Mouse (Mus musculus): ENCODE data around the gene Tgfbr2. TPM values are rescaled to one million over a fixed set of nuclear protein-coding genes. Genes with fewer than 3 reads are reported as not detected.

Gene Tgfbr2
- polyA plus RNA-seq, 1 experiment = 8.1 TPM

DNA sequence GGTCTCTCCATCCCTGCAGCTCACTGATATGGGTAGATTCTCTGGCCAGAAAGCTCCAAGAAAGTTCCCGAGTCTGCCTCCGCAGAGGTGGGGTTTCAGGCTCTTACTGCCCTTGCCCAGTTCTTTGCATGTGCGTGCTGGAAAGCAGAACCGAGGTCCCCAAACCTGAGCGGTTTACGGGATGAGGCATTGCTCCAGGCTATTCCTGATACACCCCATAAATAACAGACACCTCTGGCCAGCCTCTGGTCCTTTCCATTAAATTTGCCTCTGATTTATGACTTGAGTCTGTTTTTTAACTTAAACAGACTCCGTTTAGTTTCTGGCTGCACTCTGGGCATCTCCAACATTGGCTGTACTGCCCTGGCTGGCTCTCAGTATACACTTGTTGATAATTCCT, 26.4 kb downstream of the Tgfbr2 start:
- Histone ChIP-seq H3K27me3 (ENCODE audit: control insufficient read depth, insufficient read depth, low read length) (no peaks in the 10 kb centered on the region), H3K27ac (ENCODE audit: insufficient read depth, low read length) (no peak overlapping the region), H3K4me1 (ENCODE audit: control insufficient read depth, insufficient read depth, low read length) (no peaks in the 10 kb centered on the region), H3K4me3 (replicated peaks; ENCODE audit: insufficient read depth, low read depth, low read length) (no peak overlapping the region)
- 95% methylated on average over 7 of the region's 7 CpGs for WGBS
- no peak for TF ChIP-seq POLR2A (IDR thresholded peaks at IDR 0.05; ENCODE audit: borderline replicate concordance, insufficient read depth, low read length)
- TF ChIP-seq CTCF (IDR thresholded peaks at IDR 0.05; ENCODE audit: borderline replicate concordance, insufficient read depth, low read depth, low read length) = no peak
- DNase-seq = no peak

DNA sequence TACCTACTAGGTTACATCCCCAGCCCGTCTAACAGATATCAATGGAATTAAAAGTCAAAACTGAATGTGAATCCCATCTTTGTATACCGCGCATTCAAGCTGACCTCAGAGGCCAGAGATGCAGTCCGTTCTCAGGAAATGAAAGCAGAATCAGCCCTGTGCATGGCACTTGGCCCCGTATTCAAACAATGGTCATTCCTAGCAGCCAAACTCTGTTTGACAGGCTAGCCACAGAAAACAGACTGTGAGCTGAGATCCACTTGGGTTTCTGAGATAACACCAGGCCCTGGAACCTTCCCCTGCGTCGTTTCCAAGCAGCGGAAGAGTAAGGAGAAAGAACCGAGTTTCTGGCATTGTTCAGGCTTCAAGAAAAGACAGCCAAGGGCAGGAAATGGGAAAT, 28.9 kb downstream of the Tgfbr2 start:
- no peak for DNase-seq
- Histone ChIP-seq H3K4me1 (ENCODE audit: control insufficient read depth, insufficient read depth, low read length) (no peaks in the 10 kb centered on the region), H3K4me3 (replicated peaks; ENCODE audit: insufficient read depth, low read depth, low read length) (no peak overlapping the region), H3K27me3 (ENCODE audit: control insufficient read depth, insufficient read depth, low read length) (no peaks in the 10 kb centered on the region), H3K27ac (ENCODE audit: insufficient read depth, low read length) (no peak overlapping the region; the same call in 1 of the 2 replicates)
- 68% methylated on average over 9 of the region's 9 CpGs for WGBS
- TF ChIP-seq POLR2A (IDR thresholded peaks at IDR 0.05; ENCODE audit: borderline replicate concordance, insufficient read depth, low read length) (no peak), CTCF (IDR thresholded peaks at IDR 0.05; ENCODE audit: borderline replicate concordance, insufficient read depth, low read depth, low read length) (no peak)

DNA sequence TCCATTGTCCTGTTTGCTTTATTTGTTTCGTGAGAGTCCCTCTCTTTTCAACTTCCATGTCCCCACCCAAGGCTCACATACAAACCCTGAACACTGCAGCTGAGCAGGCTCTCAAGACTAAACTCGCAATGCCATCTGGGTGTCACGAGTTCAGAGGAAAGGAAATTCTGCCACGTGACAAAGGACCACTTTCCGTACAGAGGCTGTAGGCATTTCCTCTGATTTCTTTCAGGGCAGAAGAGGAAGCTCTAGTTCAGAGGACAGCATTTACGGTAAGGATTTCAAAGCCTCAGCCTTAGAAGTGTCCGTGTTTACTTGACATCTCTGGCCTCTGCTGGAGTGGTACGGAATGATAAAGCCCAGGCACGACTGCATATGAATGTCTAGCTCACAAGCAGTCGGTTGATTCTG, 29.9 kb downstream of the Tgfbr2 start:
- no peaks in the 10 kb centered on the region for H3K27me3 ChIP-seq (ENCODE audit: control insufficient read depth, insufficient read depth, low read length)
- whole genome bisulfite sequencing = 85% methylated on average over 10 of the region's 10 CpGs
- H3K27ac ChIP-seq (ENCODE audit: insufficient read depth, low read length) = no peak overlapping the region
- H3K4me3 ChIP-seq (replicated peaks; ENCODE audit: insufficient read depth, low read depth, low read length) = no peak overlapping the region
- TF ChIP-seq CTCF (IDR thresholded peaks at IDR 0.05; ENCODE audit: borderline replicate concordance, insufficient read depth, low read depth, low read length) (no peak), POLR2A (IDR thresholded peaks at IDR 0.05; ENCODE audit: borderline replicate concordance, insufficient read depth, low read length) (no peak)
- no peaks in the 10 kb centered on the region for H3K4me1 ChIP-seq (ENCODE audit: control insufficient read depth, insufficient read depth, low read length)
- no peak for DNase-seq

DNA sequence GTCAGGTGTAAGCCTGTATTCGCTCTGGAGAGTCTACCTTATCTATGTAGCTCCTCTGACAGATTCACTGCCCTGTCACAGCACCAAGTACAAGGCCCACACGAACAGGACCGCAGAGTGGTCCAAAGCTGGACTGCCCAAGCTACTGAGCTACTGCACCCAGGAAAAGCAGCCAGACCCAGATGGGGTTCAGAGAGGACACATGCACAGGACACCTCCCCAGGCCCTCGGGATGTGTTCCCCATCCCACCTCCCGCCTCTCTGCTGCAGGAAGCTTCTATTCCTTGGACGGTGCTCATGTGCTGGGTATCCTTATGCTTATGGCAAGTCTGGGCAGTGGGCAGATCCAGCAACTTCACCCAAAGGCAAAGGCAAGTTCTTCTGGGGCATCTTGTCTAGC, 34.7 kb downstream of the Tgfbr2 start:
- TF ChIP-seq POLR2A (IDR thresholded peaks at IDR 0.05; ENCODE audit: borderline replicate concordance, insufficient read depth, low read length) = no peak
- TF ChIP-seq CTCF (IDR thresholded peaks at IDR 0.05; ENCODE audit: borderline replicate concordance, insufficient read depth, low read depth, low read length) = no peak
- no peak overlapping the region for H3K27ac ChIP-seq (ENCODE audit: insufficient read depth, low read length)
- WGBS = 93% methylated on average over 6 of the region's 6 CpGs

DNA sequence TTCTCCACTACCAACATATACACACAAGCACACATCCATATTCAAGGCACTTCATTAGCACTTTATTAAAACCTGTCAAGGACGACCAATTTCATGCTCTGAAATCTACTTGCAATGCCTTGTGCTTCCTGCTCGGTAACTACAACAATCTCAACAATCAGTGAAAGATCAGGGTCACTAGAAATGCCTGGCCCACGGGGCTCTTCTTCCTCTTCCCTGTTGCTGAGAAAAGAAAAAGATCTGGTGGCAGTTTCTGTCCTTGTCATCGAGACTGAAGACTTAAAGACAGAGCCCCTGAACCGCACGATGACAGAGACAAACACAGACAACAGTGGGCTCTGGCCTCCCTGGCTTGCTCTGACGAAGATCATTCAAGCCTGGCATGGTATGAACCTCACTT, 35.6 kb downstream of the Tgfbr2 start:
- Histone ChIP-seq H3K27me3 (ENCODE audit: control insufficient read depth, insufficient read depth, low read length) (no peaks in the 10 kb centered on the region), H3K27ac (ENCODE audit: insufficient read depth, low read length) (no peak overlapping the region), H3K4me1 (ENCODE audit: control insufficient read depth, insufficient read depth, low read length) (no peaks in the 10 kb centered on the region), H3K4me3 (replicated peaks; ENCODE audit: insufficient read depth, low read depth, low read length) (no peak overlapping the region)
- TF ChIP-seq CTCF (IDR thresholded peaks at IDR 0.05; ENCODE audit: borderline replicate concordance, insufficient read depth, low read depth, low read length) (no peak), POLR2A (IDR thresholded peaks at IDR 0.05; ENCODE audit: borderline replicate concordance, insufficient read depth, low read length) (no peak)
- 84% methylated on average over 7 of the region's 7 CpGs for WGBS
- DNase-seq = no peak

More for the DNA sequence above, 34.7 kb downstream of the Tgfbr2 start:
- H3K4me3 ChIP-seq (replicated peaks; ENCODE audit: insufficient read depth, low read depth, low read length) = no peak overlapping the region
- no peak for DNase-seq
- H3K4me1 ChIP-seq (ENCODE audit: control insufficient read depth, insufficient read depth, low read length) = no peaks in the 10 kb centered on the region
- no peaks in the 10 kb centered on the region for H3K27me3 ChIP-seq (ENCODE audit: control insufficient read depth, insufficient read depth, low read length)

DNA sequence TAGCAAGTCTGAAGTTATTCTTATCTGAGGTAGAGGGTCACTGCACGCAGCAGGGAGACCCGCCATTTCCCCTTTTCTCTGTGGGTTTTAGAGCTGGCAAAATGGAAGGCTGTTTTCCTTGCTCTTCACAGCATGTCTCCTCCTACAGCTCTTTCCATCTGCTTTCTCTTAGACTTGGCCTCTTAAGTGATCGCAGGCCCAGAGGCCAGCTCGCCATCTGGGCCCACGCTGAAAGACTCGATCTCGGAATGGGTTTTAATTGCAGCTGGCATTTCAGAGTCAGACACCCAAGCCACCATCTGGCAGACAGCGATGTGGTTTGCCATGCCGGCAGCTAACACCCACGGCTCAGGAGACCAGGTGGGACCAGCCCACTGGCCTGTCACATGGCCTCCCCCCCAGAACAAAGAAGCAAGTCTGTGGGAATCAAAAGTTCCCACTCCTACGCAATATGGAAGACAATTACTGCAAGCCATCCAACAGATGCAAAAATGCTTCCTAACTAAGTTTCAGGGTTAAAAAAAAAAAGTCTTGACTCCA, 36.5 kb downstream of the Tgfbr2 start:
- H3K27ac ChIP-seq (ENCODE audit: insufficient read depth, low read length) = no peak overlapping the region
- no peak overlapping the region for H3K4me3 ChIP-seq (replicated peaks; ENCODE audit: insufficient read depth, low read depth, low read length)
- H3K27me3 ChIP-seq (ENCODE audit: control insufficient read depth, insufficient read depth, low read length) = no peaks in the 10 kb centered on the region
- no peaks in the 10 kb centered on the region for H3K4me1 ChIP-seq (ENCODE audit: control insufficient read depth, insufficient read depth, low read length)
- TF ChIP-seq CTCF (IDR thresholded peaks at IDR 0.05; ENCODE audit: borderline replicate concordance, insufficient read depth, low read depth, low read length) (no peak), POLR2A (IDR thresholded peaks at IDR 0.05; ENCODE audit: borderline replicate concordance, insufficient read depth, low read length) (no peak)
- DNase-seq = no peak
- WGBS = 15% methylated on average over 11 of the region's 11 CpGs

DNA sequence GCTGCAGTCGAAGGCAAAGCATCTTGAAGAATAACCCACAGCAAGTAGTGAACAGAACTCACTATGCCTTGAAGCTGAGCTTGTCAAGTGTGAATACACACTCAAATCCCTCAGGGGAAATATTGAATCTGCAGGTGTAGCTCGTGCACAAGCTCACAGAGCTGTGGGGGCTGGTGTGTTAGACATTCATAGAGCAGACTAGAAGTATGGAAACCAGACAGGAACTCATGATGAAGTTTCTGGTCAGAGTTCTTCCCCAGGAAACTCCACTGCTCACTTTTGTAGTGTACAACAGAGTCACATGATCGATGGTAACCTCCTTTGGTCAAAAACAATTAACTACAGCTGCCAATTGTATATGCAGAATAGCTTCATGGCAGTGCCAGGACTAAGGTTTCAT, 37.5 kb downstream of the Tgfbr2 start:
- H3K4me3 ChIP-seq (replicated peaks; ENCODE audit: insufficient read depth, low read depth, low read length) = no peak overlapping the region
- 85% methylated on average over 3 of the region's 3 CpGs for WGBS

DNA sequence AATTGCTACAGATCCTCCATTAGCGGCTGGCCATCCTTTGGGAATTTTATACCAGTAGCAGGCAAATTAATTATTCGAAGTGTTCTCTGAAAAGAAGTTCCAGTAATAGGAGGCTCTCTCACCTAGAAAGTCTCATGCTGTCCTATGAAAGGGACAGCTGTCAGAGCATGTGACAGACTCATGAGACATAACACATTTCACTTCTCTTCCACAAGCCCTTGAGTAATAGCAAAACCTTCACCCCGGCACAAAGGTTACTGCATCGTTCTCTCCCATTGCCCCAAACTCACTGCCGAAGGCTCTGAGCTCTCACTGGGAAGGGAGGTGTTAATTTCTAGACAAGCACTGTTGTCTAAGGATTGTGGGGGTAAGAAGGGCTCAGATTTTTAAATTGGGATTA, 38.3 kb downstream of the Tgfbr2 start:
- Histone ChIP-seq H3K4me1 (ENCODE audit: control insufficient read depth, insufficient read depth, low read length) (no peaks in the 10 kb centered on the region), H3K27ac (ENCODE audit: insufficient read depth, low read length) (no peak overlapping the region), H3K27me3 (ENCODE audit: control insufficient read depth, insufficient read depth, low read length) (no peaks in the 10 kb centered on the region), H3K4me3 (replicated peaks; ENCODE audit: insufficient read depth, low read depth, low read length) (no peak overlapping the region)
- WGBS = 69% methylated on average over 5 of the region's 5 CpGs
- DNase-seq = no peak
- TF ChIP-seq POLR2A (IDR thresholded peaks at IDR 0.05; ENCODE audit: borderline replicate concordance, insufficient read depth, low read length) (no peak), CTCF (IDR thresholded peaks at IDR 0.05; ENCODE audit: borderline replicate concordance, insufficient read depth, low read depth, low read length) (no peak)

More for the DNA sequence above, 37.5 kb downstream of the Tgfbr2 start:
- TF ChIP-seq POLR2A (IDR thresholded peaks at IDR 0.05; ENCODE audit: borderline replicate concordance, insufficient read depth, low read length) = no peak
- no peak for TF ChIP-seq CTCF (IDR thresholded peaks at IDR 0.05; ENCODE audit: borderline replicate concordance, insufficient read depth, low read depth, low read length)
- no peaks in the 10 kb centered on the region for H3K27me3 ChIP-seq (ENCODE audit: control insufficient read depth, insufficient read depth, low read length)
- DNase-seq = no peak
- H3K4me1 ChIP-seq (ENCODE audit: control insufficient read depth, insufficient read depth, low read length) = no peaks in the 10 kb centered on the region
- no peak overlapping the region for H3K27ac ChIP-seq (ENCODE audit: insufficient read depth, low read length)

All from cerebellum, adult 2 months (tissue).